Mouse (Mus musculus) kidney, adult 8-10 months (tissue): ENCODE data around the gene Nrf1.
A peak's percentile ranks its signal among the peaks of the same experiment; 100 is the strongest.

ENCODE experiments used
- DNase-seq, 2 experiments: peaks; one replicate each; pipeline ENCODE4 v3.0.0; 2022

The Nrf1 gene

GRCm38 (mm10) chr6:30081339-30081738 is 33.6 kb downstream of the Nrf1 start:
- DNase-seq = peak; percentile 19 to 21

DNA sequence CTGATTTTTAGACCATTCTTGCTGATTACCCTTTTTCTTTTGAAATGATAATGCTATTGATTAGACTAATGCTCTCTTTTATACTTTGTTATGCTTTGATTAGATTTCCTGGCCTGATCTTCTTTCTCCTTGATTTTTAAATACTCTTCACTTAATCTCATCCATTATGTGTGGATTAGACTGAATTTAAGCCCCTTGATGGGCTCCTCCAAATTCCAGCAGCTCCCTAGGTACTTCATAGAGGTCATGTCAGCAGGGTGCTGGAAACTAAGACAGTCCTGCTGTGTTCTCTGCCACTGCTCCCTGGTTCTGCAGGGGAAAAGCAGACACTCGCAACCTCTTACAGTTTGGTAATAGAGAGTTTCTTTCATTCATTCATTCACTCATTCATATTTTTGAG is 35.5 kb downstream of the Nrf1 start:
- no peak for DNase-seq

- no peak for DNase-seq
These were observed 37.6 kb downstream of the Nrf1 start for GRCm38 (mm10) chr6:30085351-30085750.

- DNase-seq = no peak
These were observed 43.4 kb downstream of the Nrf1 start for GRCm38 (mm10) chr6:30091221-30091620.

DNA sequence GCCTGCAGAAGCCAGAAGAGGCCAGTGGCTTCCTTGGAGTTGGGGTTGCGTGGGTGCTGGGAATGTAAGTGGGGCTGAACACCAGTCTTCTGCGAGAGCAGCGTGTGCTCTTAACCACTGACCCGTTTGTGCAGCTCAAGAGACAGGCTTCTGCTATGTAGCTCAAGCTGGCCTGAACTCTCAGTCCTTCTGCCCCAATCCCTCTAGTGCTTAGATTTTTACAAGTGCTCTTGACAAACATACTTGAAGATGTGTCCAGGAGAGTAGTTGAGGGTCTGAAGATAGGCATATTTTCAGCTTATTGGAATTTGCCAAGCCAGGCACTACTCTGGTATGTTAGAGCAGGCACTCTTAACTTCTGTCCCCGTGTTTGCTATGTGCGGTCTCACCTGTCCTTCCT is 45.0 kb downstream of the Nrf1 start:
- no peak for DNase-seq

DNA sequence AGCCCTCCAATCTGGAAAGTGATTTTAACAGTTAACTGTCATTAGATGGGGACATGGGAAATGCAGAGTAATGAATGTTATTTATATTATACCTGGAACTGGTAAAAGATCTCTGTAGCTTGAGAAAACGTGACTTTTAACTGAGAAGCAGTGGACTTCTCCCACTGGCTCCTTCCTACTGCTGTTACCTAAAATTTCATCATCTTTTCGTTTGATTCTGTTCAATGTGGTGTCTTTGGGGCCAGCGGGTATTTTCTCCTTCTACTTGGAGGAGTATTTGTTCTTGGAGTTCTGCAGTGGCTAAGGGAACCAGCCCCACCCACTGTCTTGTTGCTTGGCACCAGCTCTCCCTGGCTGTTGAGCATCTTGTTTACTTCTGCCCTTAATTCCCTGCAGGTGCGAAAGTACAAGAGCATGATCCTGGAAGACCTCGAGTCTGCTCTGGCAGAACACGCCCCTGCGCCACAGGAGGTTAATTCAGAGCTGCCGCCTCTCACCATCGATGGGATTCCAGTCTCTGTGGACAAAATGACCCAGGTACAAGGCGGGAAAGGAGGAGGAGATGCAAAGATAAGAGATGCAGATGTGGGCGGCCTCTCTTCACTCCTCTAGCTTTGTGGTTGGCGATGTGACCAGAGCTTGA is 54.1 kb downstream of the Nrf1 start:
- DNase-seq = no peak

- DNase-seq = no peak
These were observed 58.3 kb downstream of the Nrf1 start for GRCm38 (mm10) chr6:30106091-30106490.

- no peak for DNase-seq
These were observed 59.7 kb downstream of the Nrf1 start for GRCm38 (mm10) chr6:30107456-30107855.

- no peak for DNase-seq
These were observed 62.2 kb downstream of the Nrf1 start for GRCm38 (mm10) chr6:30109820-30110502.

DNA sequence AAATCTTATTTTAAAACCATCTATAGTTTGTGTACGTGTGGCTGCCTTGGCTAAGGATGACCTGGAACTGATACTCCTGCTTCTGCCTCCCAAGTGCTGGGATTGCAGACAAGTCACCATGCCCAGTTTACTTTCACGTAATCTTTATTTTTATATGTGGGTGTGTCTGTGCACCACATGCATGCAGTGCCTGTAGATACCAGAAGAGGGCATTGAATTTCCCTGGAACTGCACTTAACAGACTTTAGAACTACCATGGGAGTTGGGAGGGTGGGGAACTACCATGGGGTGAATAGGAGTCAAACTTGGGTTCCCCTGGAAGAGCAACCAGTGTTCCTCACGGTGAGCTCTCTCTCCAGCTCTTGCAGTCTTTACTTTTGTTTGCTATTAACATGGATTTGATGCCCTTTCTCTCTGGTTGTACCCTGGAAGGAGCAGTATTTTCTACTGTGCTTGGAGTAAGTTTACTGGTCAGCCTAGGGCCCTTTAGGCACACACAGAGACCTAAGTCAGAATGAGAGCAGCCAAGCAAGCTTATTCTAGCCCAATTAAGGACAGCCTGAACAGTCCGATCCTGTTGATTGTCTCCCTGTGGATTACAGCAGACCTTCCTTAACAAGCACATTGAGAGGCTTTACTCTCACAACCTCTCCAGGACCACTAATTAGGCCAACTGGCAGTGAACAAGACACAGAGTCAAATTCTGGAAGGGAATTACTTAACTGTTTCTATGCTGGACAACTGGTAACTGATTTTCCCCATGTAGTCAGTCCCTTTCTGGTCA is 64.8 kb downstream of the Nrf1 start:
- DNase-seq = no peak

DNA sequence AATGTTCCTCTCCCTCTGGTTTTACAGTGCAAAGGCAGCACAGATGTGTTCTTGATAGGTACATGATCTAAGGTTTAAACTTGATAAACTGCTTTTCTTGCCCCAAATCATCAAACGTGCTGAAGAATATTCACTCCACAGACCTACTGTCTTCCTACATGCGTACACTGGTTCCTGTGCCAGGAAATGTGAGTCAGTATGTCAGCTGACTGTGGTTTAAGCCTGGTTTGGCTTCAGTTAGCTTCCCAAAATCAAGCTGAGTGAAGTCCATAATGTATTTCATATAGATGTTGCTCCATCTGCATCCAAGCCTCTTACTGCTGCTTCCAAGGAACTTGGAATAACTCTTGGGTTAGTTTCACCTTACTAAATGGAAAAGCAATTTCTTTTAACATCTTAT is 66.3 kb downstream of the Nrf1 start:
- DNase-seq = no peak

- no peak for DNase-seq
These were observed 73.4 kb downstream of the Nrf1 start for GRCm38 (mm10) chr6:30121152-30121551.

DNA sequence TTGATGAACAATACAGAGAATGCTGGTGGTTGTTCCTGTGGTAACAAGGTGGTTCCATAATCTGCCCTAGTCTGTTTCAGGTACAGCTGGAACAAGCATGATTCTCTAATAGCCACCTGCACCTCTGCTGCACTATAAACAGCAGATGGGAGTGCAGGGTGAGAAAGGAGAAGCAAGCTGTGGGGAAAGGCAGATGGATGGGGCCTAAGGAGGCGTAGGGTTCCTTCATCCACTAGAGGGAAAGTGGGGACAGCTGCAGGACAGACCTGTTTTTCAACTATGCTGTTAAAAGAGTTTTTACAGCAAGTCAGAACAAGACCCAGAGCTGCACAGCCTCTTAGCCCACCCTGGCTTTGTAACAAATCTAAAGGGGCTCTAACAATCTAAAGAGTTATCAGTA is 73.8 kb downstream of the Nrf1 start:
- DNase-seq = no peak

DNA sequence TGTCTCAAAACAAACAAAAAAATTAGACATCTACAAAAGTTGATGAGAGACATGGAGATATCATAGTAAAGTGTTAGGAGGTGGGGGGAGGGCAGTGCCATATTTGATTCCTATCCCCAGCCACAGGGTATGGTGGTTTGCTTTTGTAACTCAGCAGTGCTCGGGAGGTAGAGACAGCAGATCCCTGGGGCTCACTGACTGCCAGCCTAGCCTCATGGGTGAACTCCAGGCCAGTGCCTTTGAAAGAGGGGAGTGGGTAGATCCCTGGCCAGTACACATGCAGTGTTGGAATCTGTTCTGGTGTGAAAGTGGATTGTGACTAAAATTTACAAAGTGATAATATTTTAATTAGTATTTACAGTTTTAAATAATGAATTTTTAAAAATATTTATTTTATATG is 75.6 kb downstream of the Nrf1 start:
- DNase-seq = no peak

DNA sequence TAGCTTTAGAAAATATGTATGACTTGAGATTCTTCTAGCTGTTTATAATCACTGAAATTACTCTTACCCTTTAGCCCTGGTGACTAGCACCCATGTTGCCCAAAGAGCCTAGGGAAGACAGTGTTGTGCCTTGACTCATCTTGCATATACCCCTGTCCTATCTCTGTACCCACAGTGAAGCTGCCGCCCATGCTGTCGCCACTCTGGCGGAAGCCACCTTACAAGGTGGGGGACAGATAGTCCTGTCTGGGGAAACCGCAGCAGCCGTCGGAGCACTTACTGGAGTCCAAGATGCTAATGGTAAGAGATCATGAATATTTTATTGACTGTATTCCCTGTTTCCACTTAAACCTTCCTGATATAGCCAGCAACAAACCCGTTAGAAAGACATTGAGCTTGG is 78.3 kb downstream of the Nrf1 start:
- DNase-seq = no peak

GRCm38 (mm10) chr6:30126766-30127165 is 79.0 kb downstream of the Nrf1 start:
- no peak for DNase-seq

- no peak for DNase-seq
These were observed 84.6 kb downstream of the Nrf1 start for GRCm38 (mm10) chr6:30132399-30132798.

- no peak for DNase-seq
These were observed 87.8 kb downstream of the Nrf1 start for GRCm38 (mm10) chr6:30135590-30135989.

DNA sequence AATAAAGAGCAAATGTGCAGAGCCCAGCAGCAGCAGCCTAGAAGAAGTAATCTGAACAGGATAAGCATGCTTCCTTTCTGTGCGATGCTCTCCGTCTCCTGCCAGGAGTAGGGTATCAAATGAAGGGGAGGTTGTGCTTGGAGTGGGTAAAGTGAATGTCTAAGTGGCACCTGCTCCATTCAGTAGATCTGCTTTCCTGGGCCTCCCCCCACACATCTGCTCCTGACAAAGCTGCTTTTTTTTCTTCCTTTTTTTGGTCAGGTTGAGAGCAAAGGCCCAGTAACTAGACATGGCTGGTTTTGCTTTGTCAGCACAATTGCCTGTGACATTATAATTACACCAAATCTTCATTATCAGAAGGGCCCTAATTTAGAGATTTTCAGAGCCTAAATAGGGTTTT is 89.4 kb downstream of the Nrf1 start:
- no peak for DNase-seq

DNA sequence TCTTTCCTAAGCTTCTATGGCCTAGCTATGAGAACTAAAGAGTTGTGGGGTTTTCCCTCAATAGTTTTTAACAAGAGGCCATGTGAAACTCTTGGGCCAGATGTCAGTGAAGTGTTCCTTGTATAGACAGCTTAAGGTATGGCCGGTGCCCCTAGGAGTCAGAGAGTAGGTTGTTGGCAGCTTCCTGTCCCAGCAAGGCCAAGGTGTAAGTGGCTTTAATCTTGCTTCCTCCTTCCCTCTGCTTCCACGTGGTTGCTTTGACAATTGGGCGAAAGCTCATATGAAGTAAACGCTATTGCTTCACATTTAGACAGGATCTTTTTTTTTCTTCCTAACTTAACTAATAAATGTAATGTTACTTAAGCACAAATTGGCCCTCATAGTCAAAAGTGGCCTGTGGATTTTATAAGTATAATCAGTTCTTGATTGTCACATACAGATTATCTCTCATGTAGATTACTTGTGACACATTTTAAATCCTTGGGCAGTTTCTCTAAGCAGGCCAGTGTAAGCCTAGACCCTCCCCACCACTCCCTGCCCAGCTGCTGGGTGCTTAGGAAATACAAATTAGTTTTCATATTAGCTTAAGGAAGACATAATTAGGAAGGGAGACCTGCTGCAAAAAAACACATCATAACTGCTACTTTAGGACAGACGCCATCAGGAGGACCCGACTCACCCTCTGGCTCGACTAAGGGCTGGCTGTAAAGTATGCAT is 91.7 kb downstream of the Nrf1 start:
- no peak for DNase-seq

- DNase-seq = no peak
These were observed 95.5 kb downstream of the Nrf1 start for GRCm38 (mm10) chr6:30143263-30143662.

DNA sequence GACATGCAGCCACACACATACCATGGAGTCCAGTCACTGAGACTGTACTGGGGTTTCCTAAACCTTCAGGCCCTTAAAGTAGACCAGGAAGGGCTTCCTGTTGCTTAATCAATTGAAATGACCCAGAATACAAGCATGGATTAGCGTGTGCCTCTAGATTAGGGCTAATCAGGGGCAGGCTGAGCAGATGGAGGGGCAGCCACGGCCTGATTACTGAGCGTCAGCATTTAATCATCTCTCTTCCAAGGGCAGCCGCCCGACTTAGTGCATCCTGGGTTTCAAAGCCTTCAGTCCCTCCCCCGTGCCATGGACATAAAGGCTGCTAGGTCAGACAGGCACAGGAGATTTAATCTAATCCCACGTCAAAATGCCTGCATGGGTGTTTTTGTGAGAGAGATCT is 99.3 kb downstream of the Nrf1 start:
- no peak for DNase-seq

- DNase-seq = no peak
These were observed 100.0 kb downstream of the Nrf1 start for GRCm38 (mm10) chr6:30147753-30148152.
